Mouse (Mus musculus) right cerebral cortex, postnatal 36 days (tissue): Measurements from ENCODE around the gene Tubd1.

ENCODE experiments used
- DNase-seq, 2 experiments: peaks; one replicate each; pipeline ENCODE4 v3.0.0; 2022; ENCODE audit warnings: low spot score in 2 of 2, mixed read lengths in 1 of 2

Gene Tubd1

DNA sequence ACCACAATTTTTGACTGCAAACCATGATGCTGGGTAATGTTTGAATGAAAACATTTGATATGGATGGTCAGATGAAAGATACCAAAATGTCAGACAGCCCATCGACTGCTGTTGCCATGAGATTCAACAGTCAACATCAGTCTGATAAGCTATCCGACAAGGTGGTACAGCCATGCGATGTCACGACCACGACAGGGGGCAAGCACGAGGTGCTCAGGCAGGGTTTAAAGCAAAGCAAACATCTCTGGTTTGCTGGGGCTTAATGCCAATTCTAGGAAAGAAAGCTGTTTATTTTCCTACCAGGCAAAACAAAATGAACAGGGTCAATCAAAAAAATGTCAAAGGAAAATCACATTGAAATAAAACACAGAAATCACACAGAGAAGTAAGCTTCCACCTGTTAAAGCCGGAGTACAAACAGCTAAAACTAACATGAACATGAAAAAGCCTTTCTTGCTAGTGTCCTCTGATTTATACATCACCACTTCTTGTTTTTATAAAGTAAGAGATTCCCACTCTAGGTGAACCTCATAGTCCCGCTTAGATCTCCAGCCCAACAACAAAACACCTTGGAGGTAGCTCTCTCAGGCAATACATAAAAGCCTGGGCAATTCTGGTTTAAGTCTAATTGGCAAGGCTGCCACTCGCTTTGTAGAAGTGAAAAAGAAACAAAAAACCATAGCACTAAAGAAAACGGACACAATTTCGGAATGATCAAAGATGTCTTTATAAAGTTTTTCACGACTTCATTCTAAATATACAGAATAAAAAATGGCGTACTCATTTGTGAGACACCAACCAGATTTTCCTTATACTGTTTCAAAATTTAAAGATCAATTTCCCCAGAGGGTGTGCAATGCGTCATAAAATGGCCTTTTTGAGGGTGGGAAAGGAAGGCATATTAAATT lies 39.5 kb downstream of the Tubd1 start:
- DNase-seq = no peak

DNA sequence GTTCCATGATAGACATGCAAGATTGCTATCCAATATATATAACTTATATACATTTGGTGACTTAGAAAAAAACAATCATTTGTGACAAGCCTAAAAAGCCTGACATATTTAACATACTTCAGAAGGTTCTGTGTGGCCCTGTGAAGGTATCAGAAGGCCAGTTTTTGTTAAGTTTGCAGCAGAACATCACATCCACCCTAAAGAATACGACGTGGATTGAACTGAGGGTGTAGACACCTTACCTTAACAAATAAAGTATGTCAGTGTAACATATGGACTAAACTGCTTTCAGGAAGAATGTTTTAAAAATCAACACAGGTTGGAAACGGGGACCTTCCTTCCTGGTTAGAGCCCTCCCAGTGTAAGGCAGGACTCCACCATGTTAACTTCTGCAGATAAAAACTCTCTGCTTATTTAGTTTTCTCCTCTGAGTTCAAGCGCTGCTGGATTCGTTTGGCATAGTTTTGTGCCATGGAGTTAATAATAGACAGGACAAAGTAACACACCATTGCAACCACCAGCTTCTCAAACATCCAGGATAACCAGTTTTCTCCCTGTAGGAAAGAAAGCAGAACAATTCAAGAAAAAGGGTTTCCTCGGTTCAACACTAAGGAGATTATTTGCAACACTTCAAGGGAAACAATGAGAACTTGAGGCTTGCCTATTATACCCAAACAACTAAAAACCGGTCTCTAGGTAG lies 40.3 kb downstream of the Tubd1 start:
- no peak for DNase-seq

DNA sequence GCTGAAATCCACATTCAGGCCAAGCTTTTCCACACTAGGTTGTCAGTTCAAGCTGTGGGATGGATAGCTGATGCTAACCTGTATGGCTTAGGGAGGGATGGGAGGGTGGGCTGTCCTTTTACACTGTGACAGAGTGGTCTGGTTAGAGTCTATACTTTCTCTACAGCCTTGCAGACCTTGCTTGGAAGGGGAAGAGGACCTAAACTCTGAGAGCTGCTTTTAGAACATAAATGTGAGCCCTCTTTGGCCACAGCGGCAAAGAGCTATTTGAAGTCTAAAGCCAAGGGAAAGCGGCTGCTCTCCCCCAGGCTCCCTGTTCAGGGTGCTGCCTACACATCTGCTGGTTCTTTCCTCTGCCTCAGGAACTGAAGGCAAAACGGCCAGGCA lies 40.8 kb downstream of the Tubd1 start:
- DNase-seq = no peak

DNA sequence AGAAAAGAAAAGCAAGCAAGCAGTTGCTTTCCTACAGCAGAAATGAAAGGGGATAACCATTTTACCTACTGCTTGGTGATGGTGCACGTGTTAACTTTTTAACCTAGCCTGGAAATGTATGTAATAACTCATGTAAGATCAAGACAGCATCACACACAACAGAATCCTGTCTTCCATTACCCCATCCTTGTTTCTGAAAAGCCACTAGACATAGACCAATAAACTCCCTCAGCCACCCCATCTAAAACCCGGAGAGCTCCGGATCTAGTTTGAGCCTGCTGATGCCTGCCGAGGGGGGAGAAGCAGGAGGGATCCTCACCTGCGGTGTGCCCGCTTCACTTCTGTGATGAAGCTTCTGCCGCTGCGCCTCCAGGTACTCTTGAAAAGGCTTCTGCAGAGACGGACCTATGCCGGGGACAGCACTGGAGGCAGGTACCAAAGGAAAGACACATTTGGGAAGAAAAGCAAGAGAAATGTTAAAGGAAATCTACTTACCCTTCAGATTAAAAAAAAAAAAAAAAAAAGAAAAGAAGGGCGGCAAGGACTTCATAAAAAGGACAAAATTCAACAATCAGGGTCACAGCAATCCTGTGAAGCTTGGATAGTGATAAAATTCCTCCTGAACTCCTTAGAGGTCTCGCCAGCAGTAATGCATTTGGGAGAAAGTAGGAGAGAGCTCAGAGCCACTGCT lies 41.5 kb downstream of the Tubd1 start:
- DNase-seq = no peak

DNA sequence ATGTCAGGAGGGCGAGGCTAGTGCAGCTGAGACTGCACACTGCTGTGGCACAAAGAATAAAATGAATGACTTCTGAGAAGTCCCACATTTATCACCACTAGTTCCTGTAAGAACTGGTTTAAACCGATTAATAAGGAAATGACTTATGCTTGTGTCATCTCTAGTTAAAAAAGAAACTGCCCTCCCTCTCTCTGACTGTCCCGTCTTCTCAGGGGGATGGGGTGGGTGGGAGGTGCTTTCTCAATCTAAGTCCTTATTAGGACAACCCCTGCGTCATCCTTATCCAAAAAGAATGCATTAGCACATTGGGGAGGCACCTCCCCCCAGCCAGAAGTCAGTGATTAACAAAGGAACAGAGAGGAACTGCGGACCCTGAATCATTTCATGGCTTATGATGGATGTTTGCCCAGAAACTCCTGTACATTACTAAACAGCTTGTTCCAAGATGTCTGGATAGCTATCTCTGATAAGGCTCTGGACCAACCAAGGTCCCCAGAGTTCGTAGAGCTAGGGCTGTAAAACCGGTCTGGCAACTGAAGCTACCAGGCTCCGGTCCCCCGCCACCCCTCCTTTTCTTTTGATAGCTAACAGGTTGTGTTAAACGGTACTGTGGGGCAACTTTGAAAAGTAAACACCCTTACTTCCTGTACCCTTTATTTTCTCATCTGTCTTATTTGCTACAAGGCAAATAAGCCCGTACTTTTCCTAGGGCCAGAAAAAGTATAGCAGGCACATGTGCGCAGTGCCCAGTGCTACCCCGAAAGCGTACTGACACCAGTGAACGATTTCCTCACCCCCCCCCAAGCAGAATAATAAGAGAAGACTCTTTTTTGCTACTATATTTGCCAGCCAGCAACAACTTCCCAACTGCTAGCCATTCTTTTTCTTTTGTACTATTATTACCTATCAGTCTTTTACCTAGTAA lies 42.3 kb downstream of the Tubd1 start:
- no peak for DNase-seq

DNA sequence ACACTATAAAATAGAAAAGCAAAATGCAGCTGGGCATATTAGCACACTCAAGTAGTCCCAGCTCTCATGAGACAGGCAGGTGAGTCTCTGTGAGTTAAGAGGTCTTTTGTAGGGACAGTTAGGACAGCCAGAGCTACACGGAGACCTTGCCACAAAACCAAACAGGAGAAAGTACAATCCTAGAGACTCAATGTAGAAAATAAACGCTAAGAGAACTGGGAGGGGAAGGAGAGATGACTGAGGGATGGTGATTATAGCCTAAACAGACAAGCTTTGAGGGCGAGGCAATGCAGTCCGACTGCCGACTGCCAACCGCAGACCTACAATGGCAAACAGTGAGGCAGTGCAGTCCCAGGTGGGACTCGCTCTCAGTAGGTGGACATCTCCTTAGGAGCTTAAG lies 43.0 kb downstream of the Tubd1 start:
- DNase-seq = no peak

DNA sequence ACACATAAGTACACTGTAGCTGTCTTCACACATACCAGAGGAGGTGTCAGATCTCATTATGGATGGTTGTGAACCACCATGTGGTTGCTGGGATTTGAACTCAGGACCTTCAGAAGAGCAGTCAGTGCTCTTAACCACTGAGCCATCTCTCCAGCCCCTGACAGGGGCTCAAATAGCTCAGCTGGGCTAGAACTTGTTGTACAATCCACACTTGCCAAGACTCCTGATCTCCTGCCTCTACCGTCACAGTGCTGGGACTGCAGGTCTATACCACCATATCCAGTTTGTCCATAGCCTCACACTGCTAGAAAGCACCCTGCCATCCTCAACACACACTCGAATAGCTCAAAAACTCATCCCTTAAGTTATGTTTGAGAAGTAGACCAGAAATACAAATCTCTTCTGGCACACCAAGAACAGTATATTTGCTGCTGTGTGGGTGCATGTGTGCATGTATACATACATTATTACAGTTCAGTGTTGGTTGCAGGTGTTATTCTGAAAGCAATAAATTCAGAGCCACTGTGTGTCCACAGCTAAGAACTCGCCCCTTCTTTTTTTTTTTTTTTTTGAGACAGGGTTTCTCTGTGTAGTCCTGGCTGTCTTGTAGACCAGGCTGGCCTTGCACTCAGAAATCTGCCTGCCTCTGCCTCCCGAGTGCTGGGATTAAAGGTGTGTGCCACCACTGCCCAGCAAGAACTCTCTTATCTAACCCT lies 44.0 kb downstream of the Tubd1 start:
- DNase-seq = no peak

DNA sequence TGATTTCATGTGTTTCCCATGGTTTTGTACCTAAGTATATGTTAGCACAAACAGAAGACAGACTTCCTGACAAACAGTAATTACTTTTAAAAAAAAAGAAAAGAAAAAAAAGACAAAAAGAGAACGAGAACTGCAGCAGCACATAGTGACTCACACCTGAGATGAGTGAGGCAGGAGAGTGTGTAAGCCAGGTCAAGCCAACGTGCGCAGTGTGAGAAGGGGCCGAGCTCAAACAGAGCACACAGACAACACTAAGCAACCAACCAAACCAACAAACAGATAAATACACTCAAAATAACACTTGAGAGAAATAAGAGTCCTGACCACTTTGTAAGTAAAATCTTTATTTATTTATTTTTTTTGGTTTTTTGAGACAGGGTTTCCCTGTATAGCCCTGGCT lies 45.3 kb downstream of the Tubd1 start:
- DNase-seq = no peak

DNA sequence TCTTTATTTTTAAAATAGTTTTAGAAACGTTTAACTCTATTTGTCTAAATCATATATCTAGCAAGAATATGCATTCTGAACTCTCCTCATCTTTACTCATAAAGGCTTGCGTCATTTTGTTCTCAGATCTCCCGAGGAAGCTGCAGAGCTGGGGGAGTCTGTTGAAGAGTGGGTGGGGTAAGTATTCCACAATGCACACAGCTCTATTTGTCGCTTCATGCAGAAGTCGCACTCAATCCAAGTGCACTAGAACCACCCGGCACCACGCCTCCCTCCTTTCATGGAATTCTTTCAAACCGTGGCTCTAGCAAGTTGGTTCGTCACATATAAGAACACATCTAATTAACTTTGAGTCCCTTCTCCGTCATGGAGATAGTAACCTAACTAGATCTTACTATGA lies 45.8 kb downstream of the Tubd1 start:
- DNase-seq = peak; percentile 23 to 64

DNA sequence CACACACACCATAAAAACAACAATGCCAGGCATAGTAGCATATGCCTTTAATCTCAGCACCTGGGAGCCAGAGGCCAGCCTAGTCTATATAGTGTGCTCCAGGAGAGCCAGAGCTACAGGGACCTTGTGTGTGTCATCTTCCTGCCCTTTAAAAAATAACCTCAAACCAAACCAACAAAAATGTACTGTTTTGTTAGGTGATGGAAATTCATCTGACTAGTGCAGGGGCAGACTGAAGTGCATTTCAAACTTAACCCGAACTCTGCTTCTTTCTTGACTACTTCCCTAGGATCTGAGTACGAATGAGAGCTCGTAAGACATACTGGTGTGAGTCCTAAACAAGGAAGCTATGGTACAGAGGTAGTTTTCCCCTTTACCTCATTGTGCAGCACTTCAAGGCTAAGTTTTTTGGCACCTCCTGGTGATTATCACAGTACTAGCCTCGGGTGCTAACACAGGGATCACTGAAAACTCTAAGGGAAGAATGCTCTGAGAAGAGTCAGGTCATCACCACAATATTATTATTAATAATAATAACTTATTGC lies 46.6 kb downstream of the Tubd1 start:
- no peak for DNase-seq

DNA sequence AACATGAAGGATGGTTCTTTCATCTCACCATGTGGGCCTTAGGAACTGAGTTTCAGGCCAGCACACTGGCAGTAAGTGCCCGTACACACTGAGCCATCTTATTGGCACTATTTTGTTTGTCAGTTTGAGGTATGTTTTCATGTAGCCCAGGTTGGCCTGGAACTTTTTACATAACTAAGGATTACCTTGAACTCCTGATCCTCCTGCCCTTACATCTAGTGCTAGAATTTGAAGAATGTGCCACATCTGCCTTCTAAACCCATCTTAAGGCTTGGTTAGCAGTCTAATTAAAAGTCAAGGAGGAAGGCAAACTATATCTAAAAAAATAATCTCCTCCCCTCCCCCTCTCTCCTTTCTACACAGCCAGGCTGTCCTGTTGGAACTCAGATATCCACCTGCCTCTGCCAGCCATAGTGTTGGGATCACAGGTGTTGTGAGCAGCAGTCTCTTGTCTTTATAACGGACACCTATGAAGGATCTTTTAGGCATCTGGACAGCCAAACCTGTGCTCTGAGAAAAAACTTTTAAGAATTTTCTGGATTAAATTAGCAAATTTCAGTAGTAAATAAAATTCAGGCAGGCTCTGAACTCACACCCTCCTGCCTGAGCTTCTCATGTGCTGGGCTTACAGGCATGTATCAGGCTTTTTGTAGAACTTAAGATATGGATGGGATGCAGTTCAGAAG lies 47.3 kb downstream of the Tubd1 start:
- DNase-seq = no peak

DNA sequence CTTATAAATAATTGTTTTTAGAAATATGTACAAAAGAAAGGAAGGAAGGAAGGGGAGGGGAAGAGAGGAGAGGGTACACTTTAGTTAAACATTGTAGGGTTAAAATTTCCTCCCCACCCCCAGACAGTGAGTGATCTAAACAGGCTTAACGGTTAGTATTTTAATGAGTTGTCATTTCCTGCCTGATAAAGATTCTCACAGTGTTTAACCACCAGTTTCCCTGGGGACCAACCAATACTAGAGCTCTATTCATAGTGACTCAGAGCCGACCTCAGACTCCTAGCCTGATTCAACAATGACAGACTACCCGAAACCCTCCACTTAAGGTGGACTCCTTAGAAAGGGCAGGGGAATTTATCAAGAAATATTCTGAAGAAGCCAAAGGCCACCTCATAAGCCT lies 48.2 kb downstream of the Tubd1 start:
- DNase-seq = no peak

DNA sequence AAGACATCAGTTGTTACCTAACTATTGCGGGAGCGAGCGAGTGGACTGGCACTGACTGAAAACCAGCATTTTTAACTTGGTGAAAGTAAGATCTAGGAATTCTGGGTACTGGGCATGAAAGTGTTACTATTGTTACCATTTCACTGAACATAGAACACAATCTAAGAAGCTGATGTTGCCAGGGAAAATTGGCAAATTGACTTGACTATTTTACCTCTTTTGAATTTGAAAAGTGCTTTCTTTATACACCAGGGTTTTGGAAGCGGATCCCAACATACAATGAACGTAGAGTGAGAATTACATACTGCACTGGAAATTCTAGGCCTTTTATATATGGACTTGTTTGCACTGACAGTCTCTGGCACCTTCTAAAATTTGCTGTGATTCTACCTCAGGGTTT lies 48.7 kb downstream of the Tubd1 start:
- DNase-seq = no peak

DNA sequence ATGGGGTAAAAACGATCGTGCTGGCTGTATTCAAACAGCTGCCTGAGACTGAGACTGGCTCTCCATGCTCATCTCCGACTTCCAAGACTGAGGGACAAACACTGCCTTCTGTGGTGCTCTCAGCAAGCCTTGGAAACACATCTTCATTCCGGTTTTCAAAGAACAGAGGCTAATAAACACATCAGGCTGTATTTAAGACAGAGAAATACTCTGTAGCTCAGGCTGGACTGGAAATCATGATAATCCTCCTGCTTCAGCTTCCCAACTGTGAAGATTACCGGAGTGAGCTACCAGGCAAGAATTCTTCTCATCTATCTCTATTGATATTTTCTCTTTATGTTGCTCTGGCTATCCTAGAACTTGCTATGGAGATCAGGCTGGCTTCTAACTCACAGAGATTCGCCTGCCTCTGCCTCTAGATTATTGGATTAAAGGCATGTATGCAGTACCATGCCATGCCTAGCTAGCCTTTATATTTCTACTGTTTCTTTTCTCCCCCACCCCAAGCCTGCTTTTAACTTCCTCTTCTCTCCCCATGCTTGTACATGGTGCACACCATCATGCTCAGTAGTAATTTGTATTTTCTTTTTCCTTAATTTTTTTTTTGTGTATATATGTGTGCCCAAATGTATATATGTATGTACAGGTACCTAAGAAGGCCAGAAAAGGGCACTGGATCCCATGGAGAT lies 49.5 kb downstream of the Tubd1 start:
- no peak for DNase-seq

DNA sequence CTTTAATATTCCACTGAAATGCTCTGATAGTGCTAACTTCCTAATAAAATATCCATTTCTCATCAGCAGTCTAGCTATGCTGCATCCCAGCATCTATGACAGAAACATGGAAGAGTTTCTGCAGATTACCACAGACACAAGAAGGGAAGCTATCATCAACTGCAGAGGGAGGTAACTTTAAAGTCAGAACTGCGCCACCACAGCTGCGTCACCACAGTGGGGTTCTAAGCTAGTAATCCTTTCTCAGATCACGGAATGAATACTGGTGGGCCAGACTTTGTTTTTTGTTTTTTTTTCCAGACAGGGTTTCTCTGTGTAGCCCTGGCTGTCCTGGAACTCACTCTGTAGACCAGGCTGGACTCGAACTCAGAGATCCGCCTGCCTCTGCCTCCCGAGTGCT lies 50.6 kb downstream of the Tubd1 start:
- DNase-seq = no peak

DNA sequence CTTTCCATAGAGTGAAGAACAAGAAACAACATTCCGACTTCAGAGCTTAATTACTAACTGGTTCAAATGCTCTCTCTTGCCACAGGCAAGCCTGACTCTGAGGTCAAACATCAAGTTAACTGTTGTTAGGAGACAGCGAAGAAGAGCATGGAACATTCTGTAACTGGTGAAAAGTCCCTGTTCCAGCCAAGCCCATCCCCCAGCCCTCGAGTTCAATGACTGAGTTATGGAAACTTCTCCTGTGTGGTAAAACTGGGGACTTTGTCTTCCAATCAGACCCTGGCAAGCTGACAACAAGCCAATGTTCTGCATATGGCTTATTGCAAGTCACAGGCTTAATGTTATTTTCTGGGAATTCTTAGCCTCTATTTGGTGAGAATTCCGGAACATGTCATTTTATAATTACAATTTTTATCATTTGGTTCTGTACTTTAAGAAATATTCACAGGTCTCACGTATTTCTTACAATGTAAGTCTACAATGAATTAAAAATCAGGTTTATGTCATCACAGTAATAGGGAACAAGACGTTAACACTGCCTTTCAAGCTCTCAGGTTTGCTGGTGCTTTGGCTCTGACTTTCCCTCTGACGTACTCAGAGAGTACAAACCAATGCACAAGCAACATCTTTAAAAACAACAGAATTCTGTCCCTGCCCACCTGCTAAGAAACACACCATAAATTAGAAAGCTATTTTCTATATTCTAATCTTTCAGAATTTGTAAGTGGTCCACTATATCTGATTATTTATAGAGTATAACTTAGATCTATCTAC lies 51.6 kb downstream of the Tubd1 start:
- DNase-seq = no peak

DNA sequence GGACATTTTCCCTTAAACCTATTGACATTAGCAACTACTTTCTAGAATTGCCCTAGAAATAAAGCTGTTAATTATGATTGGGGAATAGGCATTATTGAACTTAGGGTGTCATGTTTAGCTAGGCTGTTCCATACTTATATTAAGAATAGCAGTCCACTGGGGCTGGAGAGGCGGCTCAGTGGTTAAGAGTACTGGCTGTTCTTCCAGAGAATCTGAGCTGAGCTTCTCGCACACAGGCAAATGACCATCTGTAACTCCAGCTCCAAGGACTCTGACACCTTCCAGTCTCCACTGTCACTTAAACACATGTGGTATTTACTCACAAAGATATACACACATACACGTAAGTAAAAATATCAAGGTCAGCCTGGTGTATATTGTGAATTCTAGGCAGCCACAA lies 52.2 kb downstream of the Tubd1 start:
- DNase-seq = no peak

DNA sequence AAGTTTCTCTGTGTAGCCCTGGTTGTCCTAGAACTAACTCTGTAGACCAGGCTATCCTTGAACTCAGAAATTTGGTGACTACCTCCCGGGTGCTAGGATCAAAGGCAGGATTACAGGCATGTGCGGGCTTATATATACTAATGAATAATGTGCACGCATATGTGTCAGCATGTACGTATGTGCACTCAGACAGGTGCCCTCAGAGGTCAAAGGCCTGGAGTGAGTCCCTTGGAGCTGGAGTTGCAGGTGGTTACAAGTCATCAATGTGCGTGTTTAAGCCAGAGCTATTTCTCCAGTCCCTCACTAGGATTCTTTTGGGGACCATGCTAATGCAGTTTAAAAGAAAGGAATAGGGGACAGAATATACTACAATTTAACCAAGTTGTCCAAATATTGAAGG lies 53.4 kb downstream of the Tubd1 start:
- no peak for DNase-seq

DNA sequence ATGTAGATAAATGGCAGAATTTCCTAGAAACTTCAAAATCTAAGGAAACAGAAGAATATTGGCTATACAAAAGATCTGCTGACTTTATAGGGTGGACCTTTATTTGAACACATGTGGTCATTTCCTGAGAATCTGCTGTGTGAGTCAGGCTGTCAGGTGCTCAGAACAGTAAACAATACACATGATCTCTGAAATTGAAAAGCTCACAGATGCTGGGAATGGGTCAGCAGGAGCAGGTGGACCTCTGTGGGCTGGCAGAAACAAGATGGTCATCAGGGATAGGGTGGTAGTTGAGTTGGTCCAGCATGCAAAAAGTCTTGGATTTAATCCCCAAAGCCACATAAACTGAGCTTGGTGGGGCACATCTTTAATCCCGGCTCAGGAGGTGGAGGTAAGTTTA lies 53.8 kb downstream of the Tubd1 start:
- no peak for DNase-seq
